8 mouse cellular contexts compared by ENCODE assay signal in genomic region chr5:74068714-74069321, GRCm38 (mm10). TPM values are rescaled to one million over a fixed set of nuclear protein-coding genes. Genes with fewer than 3 reads are reported as not detected.
DNase-seq lines count a peak whose midpoint lies in the region; ATAC-seq and TF ChIP-seq lines count a peak whose summit lies in the region.

No protein-coding gene starts in this region.

- TF ChIP-seq POLR2A in small intestine, adult 2 months (IDR thresholded peaks at IDR 0.05; ENCODE audit: low read depth, low read length) = no peak; the same call in 1 of the 2 replicates

- no peak for TF ChIP-seq CTCF in gastrocnemius, adult 2 months (IDR thresholded peaks at IDR 0.05)
- no peak for TF ChIP-seq CTCF in small intestine, adult 2 months (IDR thresholded peaks at IDR 0.05; ENCODE audit: extremely low read depth, insufficient read length, insufficient replicate concordance, low read depth, low read length)

- peak; percentile 3; the same call in 1 of the 2 replicates for ATAC-seq in megakaryocyte-erythroid progenitor cell, adult 5-6 weeks (replicated peaks; ENCODE audit: low FRiP score, low TSS enrichment, poor library complexity, severe bottlenecking)

- H3K27ac ChIP-seq in gastrocnemius, adult 2 months = peak overlapping the region; percentile 99
- peak overlapping the region; percentile 70 for H3K27ac ChIP-seq in small intestine, adult 2 months (ENCODE audit: insufficient read depth, low read depth, low read length)

- peak; percentile 61 to 80 for DNase-seq in right cerebral cortex, adult 2 months (ENCODE audit: low spot score in 2 of 2)
- no peak for DNase-seq in right cerebral cortex, postnatal 4 days
- peak; percentile 81 for DNase-seq in cerebellum, adult 9-11 months
- peak; percentile 82 for DNase-seq in gastrocnemius, adult 2 months
- peak; percentile 77 for DNase-seq in hindlimb bud, embryonic 11.5 days (ENCODE audit: extremely low spot score, low read depth, low spot score)
- DNase-seq in left cerebral cortex, postnatal 4 days = peak; percentile 51

- WGBS in small intestine, adult 2 months = under 1% methylated on average over 18 of the region's 18 CpGs

- no peaks in the 10 kb centered on the region for H3K36me3 ChIP-seq in small intestine, adult 2 months (ENCODE audit: control insufficient read depth, insufficient read depth, low read length)

- H3K4me1 ChIP-seq in small intestine, adult 2 months (ENCODE audit: control insufficient read depth, insufficient read depth, insufficient read length, low read length) = peaks cover 12% of the 10 kb centered on the region; the same call in 1 of the 2 replicates

- H3K27me3 ChIP-seq in small intestine, adult 2 months (ENCODE audit: control insufficient read depth, insufficient read depth, low read length) = no peaks in the 10 kb centered on the region

- peak overlapping the region; percentile 98 for H3K4me3 ChIP-seq in gastrocnemius, adult 2 months
- peak overlapping the region; percentile 94 for H3K4me3 ChIP-seq in small intestine, adult 2 months (ENCODE audit: low read depth, low read length)

- intact Hi-C loops in gastrocnemius, adult 2 months (cut with DNase I) = loop anchor here (2.0 to 5.0 kb wide), 4 partner anchors 24 to 208 kb away; partner anchors contain the start of gene Rasl11b
- intact Hi-C loops in left cerebral cortex, postnatal 4 days (cut with DNase I) = no loop called here

RNA-seq across cellular contexts. Expression of gene Usp46, which starts 0.6 kb away (rescaled TPM):
- total RNA-seq in gastrocnemius, adult 2 months (2021) = 10 to 100 TPM; 12.2 to 19.1 TPM
- total RNA-seq in left cerebral cortex, postnatal 4 days (2021) = 100 to 1,000 TPM; 111 to 115 TPM
- 37.3 and 54.5 TPM in 2 replicates for total RNA-seq in megakaryocyte-erythroid progenitor cell, adult 5-6 weeks (2014; fragmentation: Nextera tagmentation)
- 28.0 and 41.4 TPM in 2 replicates for total RNA-seq in megakaryocyte-erythroid progenitor cell, adult 5-6 weeks (2017)
- 0.63 and 0.96 TPM in 2 replicates for polyA plus RNA-seq in small intestine, adult 2 months (2012; rRNA removed)
